Mouse (Mus musculus): ENCODE measurements around the gene Akap8.

GRCm38 (mm10) chr17:32268540-32268960, 52.5 kb downstream of the Akap8 start:
- TF ChIP-seq CTCF (IDR thresholded peaks at IDR 0.05 in 2 of 3, conservative IDR thresholded peaks at IDR 0.05 in 1 of 3; ENCODE audit: control insufficient read depth in 1 of 3, insufficient read depth in 1 of 3, low read depth in 2 of 3, low read length in 3 of 3, poor library complexity in 1 of 3, severe bottlenecking in 1 of 3): no peak
- no peak for TF ChIP-seq NELFE (IDR thresholded peaks at IDR 0.05; ENCODE audit: low read depth, low read length)
- no peak for TF ChIP-seq TBP (IDR thresholded peaks at IDR 0.05; ENCODE audit: low read depth, low read length)
- no peak for TF ChIP-seq USF1 (IDR thresholded peaks at IDR 0.05; ENCODE audit: low read depth, low read length)
- TF ChIP-seq ZC3H11A (IDR thresholded peaks at IDR 0.05; ENCODE audit: low read depth, low read length): no peak
- TF ChIP-seq POLR2AphosphoS5 (IDR thresholded peaks at IDR 0.05; ENCODE audit: borderline replicate concordance, low read depth, low read length): no peak
- TF ChIP-seq TAL1 (IDR thresholded peaks at IDR 0.05; ENCODE audit: low read length): no peak
- TF ChIP-seq MXI1 (IDR thresholded peaks at IDR 0.05; ENCODE audit: low read depth, low read length): no peak
- TF ChIP-seq CHD2 (IDR thresholded peaks at IDR 0.05; ENCODE audit: low read length): no peak
- TF ChIP-seq NRF1 (IDR thresholded peaks at IDR 0.05; ENCODE audit: insufficient read depth, low read depth, low read length, poor library complexity, severe bottlenecking): no peak
- no peak for TF ChIP-seq JUND (IDR thresholded peaks at IDR 0.05; ENCODE audit: low read depth, low read length)
